Mouse (Mus musculus): ENCODE results near the gene Fam117a.
A peak's percentile ranks its signal among the peaks of the same experiment; 100 is the strongest.

The Fam117a gene

DNA sequence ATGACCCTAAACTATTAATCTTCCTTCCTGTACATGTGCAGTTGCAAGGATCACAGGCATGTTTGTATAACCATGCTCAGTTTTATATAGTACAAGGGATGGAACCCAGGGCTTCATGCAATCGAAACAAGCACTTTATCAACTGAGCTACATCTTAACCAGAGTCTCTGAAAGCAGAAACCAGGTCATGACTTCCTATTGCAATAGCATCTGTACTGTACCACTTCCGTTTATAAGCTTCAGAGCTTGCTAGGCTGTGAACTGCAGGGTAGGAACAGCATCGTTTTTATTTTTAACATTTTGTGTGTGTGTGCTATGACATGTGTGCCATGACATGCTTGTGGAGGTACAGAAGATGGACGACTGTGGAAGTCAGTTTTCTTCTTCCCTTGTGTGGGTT lies 3.6 kb upstream of the Fam117a start:
- peak; percentile 74 for DNase-seq (ENCODE audit: low read depth)

DNA sequence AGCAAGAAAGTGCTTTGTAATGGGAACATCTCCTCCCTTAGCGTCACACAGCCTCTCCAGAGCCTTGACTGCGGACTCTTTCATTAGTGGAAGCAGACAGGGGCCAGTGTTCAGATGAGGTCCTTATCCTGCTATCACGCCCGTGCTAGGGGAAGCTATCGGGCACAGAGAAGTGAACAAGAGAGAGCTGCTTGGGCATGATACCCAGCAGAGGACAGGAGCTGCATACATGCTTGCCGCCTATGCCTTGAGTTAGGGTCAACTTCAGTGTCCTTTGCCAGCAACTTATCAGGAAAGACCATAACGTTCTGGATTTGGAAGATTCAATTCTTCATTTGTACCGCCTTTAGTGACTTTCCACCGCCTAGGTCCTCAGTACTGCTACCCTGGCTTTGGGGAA lies 3.0 kb upstream of the Fam117a start:
- DNase-seq (ENCODE audit: low read depth): no peak

DNA sequence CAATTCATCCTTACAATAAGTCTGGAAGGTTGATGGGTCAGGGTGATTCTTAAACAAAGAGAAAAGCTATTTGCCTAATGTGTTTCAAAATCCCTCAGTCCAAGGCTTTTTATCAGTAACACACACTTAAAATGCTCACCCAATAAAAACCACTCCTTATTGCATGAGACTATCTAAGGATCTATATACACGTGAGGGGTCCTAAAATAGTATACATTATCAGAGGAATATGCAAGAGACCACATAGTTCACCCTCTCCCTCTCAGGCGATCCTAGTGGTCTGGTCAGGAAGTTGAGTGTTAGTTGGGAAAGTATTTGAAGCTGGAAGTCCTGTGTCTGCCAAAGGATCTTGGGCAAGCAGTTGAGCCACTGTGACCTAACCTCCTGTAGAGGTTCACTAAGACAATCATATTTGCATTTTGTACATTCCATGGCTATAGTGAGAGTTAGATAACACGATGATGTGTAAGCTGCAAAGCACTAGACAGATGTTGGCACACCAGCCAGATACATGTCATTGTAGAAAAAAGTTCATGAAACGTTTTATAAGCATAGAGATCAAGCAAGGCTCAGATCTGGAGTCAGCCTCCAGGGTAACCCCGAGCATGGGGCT lies 2.3 kb upstream of the Fam117a start:
- no peak for DNase-seq (ENCODE audit: low read depth)

DNA sequence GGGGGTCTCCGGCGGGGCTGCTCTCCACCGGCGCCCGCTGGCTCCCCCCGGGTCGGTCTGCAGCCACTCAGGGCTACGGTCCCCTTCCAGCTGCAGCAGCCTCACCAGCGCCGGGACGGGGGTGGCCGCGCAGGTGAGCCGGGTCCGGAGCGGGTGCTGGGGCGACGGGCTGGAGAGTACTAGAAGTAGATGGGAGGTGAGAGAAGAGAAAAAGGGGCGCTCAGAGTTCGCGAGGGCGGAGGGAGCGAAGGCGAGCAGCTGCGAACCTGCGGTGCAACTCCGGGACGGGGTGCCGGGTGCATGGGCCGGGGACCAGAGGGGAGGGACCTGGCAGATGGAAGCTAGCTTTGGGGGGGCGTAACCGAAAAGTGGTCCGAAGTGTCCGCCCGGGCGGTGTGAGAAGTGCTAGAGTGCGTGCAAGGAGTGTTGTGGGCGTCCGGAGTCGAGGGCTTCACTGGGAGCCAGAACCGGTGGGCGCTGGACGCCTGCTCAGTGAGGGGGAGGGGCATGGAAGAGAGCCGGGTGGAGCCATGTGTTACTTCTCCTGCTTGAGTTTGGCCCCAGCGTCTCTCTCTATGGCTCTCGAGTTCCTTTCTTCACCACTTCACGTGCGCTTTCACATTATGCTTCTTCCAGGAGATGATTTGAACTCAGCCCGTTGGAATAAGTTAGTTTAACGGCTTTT lies 453 bp downstream of the Fam117a start:
- DNase-seq (ENCODE audit: low read depth): peak; percentile 72

DNA sequence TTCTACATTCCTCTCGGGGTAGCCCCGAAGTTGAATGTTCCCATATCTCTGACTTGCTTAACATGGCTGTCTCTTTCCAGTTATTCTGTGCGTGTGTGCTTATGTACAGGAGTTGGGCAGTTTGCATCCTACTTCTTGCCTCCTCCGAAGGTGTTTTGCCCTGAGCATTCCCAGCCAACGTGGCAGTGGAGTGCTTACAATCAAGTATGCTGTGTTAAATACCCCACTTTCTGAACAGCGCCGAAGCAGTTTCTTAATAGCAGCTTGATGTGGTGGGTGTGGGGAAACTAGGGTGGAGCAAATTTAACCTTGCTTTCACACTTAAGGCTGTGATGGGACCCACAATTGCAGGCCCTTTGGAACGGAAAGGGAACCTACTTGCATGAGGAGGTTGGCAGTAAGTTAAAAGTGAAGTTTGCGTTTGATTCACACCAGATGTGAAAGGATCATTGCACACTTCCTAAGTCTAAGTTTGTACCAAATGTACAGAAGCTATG lies 1.1 kb downstream of the Fam117a start:
- peak; percentile 59 for DNase-seq (ENCODE audit: low read depth)

DNA sequence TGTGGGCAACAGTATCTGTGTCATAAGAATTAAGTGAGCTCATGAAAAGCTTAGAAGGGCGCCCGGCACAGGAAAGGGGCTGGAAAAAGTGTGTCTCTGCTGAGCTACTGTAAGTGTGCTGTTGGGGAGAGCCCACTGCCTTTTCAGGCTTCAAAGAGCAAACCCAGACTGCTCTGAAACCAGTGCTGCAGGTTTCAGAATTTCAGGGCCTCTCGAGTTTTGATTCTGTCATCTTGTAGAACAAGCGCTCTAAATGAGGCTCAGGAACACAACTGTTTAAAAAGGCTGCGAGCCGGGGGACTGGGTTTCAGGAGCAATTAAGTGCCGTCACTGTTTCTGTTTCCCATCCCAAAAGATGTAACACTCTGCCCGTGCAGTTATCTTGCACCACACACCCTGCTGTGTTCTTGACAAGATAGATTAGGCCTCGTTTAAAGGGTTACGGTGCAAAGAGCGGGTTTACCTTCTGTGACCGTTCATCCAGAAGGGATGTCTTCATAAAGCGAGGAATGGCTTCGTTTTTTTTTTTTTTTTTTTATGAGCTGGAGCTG lies 2.7 kb downstream of the Fam117a start:
- peak; percentile 54 for DNase-seq (ENCODE audit: low read depth)

DNA sequence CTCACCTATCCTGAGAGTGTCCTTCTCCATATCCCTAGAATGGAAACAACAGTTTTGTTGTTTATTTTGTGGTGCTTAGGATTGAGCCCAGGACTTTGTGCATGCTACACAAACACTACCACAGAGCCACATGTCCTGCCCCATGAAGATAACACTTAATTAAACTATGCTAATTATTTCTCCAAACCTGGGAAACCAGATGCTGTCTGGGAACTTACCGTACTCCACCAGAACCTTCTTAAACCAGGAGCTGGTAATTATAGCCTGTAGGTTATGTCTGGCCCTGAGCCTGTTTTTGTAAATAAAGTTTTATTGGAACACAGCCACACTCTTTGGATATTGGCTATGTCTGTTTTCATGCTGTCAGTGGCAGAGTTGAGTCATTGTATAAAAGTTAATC lies 3.4 kb downstream of the Fam117a start:
- DNase-seq (ENCODE audit: low read depth): no peak

DNA sequence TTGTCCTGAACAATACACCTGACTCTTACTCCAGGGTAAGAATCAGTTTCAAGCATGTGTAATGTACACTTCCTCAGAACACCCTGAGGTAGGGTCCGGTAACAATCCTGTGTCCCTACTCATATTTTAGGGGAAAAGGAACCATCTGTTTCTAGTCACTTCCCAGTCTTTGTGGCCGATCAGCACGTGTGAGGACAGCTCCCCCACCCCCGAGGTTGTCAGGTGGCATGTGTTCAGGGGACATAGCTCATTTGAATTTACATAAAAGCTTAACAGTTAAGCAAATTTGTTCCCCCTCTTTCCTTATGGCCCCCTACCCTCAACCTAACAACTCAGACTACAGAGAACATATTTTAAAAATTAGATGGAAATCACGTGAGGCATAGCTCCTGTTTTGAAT lies 3.8 kb downstream of the Fam117a start:
- DNase-seq (ENCODE audit: low read depth): no peak

DNA sequence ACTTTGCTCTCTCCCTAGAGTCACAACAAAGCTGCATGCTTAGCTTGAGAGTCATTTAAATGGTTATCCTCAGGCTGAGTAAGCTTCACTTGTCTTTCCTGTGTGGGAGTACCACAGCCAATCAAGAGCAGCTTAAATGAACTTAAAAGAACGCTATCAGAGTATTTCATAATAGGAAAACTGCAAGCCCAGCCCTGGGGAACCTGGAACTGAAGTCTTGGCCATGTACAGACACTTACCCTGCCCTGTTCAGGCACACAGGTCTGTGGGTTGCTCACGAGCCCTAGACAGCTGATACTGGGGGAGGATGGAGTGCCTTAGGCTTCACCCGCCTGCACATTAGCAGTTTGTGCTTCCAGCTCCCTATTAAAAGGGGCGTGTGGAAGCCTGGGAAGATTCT lies 6.4 kb downstream of the Fam117a start:
- no peak for DNase-seq (ENCODE audit: low read depth)

DNA sequence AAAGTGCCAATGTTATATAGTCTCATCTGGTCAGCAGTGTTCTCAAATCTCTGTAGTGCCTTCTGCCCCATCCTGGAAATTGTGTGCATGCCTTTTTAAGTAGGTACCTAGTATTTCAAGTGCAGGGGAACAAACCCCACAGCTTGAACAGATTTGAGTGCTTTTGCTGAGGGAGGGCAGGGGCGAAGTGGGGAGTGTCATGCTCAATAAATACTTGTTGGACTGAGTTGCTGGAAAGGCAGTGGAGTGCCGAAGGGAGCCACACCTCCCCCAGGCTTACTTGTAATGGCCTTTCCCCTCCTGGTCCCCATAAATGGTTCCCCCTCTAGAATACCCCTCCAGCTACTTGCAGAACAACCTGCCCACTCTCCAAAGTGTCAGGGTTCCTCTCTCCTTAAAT lies 7.4 kb downstream of the Fam117a start:
- DNase-seq (ENCODE audit: low read depth): no peak

DNA sequence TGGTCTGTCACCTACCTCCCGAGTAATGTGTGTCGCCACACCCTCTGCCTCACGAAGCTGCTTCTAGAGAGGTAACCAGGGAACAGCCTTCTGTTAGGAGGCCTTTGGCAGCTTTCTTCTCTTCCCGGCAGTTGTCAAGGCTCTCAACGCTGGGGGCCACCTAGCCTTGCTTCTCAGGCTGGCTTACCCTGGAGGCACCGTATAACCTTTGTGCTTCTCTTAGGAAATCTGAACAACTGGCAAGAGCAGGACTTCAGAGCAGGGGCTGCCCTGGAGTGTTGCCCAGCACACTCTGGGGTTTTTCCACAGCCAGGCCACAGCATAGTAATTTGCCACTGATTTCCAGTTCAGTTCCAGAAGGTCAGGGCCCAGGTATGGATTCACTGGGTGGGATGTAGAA lies 13.5 kb downstream of the Fam117a start:
- DNase-seq (ENCODE audit: low read depth): no peak

DNA sequence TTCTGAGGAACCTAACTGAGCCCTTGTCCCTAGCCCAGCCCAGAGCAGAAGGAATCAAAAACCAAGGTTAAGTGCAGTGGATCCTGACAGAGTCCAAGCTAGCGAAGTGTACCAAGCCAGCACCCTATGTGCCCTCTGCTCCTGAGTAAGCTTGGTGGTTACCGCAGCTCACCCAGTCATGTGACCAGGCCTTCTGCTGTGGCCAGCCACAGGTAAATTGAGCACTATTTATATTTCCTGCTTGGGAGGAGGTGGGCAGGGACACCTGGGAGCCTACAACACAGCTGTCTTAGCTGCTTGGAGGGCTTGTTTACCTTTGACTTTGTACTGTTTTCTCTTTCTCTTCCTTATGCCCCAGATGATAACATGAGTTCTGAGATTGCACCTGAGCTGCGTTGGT lies 14.1 kb downstream of the Fam117a start:
- peak; percentile 48 for DNase-seq (ENCODE audit: low read depth)

DNA sequence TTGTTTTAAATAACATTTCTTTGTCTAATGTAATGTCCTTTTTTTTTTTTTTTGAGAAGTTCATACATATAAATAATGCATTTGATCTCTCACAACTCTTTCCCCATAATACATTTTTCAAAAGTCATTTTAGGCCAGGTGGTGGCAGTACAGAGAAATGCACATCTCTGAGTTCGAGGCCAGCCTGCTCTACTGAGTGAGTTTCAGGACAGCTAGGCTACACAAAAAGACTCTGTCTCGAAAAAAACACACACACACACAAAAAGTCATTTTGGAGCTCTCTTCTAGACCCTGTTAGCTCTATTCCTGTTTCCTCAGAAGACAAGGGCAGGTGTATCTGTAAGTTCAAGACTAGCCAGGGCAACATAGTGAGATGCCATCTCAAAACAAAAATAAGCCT lies 15.9 kb downstream of the Fam117a start:
- DNase-seq (ENCODE audit: low read depth): peak; percentile 42

DNA sequence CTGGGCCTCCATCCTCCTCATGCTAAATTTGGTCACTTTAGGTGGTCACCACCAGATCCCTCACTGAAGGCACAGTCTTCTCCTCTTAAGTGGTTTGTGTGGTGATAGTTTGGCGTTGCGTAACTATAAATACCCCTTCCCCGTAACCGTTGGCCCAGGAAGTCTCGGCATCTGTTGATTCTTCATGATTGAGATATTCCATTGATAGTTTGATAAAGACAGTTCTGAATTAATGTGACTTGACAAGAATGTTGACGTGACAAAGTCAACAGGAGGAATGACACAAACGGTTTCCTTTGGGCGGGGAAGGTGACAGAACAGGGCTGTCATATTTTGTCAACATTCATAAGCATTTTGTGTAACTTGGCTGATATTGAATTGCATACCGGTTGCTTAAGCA lies 16.4 kb downstream of the Fam117a start:
- DNase-seq (ENCODE audit: low read depth): peak; percentile 52

DNA sequence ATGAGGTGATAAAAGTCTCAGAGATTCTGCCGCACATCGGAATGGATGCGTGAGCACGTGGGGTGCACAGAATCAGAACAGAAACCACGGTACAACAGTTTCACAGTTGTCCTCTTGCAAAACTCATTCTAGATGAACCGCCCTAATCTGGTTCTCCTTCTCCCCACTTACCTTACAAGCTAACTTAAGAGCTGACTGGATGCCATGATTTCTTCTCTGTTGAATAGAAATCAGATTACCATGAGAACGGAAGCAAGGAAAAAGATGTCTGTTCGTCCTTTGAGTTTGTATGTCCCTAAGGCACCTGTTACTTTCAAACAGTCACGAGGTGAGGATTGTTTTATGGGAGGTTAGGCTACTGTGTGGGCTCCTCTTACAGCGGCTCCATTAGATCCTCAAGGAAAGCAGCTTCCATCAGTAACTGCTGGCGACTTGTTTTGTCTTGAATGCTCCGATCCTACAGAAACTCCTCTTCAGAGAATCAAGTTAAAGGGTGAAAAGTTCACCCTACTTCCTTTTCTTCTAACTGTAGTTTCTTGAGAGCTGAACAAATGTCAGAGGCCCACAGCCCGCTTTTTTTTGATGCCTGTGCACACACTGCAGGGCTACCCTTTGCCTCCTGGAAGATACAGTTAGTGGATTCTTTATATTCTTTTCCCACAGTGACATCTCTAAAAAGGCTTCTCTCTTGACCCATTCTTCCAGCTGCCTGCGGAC lies 17.6 kb downstream of the Fam117a start:
- peak; percentile 56 for DNase-seq (ENCODE audit: low read depth)

DNA sequence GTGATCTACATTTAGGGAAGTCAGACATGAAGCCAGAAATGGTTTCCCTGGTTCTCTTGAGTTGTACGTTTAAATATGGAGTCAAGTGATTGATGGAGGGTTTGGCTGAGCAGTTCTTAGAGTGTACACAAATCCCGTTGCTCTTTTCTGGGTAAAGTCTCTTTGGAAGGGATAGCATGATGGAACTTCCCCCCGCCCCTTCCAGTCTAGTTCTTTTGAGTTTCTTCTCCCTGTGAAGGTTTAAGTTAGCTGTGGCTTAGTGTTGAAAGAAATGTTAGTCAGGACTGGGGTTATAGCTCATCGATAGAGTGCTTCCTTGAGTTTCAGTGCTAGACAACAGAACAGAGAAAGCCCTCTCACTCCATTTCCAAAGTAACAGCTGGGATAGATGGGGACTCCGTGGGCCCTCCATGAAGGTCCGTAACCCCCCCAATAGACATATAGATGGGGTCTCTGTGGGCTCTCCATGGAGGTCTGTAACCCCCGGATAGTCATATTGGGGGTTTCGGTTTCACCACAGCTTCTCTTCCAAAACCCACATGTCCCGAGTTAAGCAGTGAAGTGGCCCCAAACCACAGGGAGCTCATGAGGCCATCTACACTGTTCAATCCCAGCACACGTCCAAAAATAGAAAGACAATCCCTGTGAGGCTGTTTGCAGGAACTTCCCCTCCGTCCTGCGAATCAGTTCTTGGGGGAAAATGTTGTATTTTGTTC lies 18.3 kb downstream of the Fam117a start:
- DNase-seq (ENCODE audit: low read depth): no peak

DNA sequence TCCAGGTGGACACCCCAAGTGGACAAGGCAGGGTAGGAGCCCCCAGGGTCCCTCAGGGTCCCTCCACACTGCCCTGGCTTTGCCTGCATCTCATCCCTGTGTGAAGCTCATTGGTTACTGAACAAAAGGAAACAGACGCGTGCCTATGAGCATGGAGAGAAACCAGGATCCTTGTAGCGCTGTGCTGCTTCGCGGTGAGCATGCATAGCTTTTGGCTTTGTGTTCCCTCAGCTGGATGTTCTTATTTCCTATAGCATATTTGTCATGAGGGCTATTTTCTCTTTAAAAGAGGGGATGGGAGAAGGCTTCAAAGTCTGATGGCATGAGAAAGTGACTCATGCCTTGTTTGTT lies 18.8 kb downstream of the Fam117a start:
- peak; percentile 47 for DNase-seq (ENCODE audit: low read depth)

DNA sequence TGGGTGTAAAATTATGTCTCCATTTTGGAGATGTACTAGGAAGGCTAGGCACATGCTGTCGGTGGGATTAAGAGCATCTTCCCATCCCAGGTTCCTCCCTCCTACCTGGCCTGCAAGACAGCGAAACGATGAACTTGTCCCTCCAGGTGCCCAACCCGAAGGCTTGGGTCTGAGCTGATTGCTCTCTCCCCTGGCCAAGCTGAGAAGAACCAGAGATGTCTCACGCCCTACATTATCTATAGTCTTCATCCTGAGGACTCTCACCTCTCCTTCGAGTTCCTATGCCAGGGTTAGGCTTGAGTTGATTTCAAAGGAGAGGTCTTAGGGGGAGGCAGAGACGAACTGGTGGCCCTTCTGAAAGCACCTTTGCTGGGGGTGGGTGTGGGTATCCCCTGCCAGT lies 19.2 kb downstream of the Fam117a start:
- DNase-seq (ENCODE audit: low read depth): no peak

DNA sequence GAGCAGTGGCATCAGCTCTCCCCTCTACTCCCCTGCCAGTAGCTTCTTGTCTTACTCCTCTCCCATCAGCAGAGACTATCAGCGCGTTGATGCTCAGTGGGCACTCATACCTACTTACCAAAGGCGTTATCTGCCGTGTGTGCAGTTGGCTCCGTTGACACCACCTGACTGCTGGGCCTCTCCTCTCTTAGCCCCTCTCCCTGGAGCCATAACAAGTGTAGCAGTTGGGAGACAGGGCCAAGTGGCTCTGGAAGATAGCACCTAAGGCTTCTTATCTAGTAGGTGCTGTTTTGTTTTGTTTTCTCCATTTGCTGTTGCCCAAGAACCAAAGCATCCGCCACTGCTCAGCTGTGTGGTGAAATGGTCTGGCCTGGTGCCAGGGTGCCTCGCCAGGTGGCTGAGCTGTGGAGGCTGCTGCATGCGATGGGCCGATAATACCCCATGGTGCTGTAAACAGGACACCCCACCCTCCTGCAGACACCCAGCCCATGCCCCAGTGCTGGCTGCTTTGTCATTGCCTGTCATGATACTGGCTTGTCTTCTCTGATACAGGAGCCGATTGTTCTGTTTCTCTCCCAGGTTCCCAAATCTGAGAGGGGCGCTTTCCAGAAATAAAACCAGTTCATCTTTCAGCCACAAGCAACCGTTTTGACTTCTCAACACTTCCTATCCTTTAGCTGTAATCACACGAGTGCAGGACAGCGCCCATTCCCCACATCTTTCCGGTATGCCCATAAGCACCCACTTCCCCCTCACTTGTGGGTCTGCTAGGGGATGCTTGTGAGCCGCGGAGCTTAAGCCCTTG lies 19.9 kb downstream of the Fam117a start:
- peak; percentile 93 for DNase-seq (ENCODE audit: low read depth)

DNA sequence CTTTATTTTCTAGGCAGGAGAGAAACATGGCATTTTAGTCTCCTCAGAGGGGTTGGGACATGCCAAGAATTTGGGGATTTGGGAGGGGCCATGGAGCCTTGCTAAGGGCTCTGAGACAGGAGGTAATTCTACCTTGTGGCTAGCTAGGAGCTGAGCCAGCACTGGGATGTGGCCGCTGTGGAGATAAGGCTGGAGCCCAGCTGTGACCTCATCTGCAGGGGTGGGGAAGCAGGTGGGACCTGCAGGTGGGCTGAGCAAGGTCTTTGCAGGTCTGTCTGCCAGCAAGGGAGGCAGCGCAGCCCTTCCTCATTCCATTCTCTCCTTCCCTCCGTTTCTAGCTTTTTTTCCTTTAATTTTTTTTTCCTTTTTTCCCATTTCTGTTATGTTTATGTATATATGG lies 21.4 kb downstream of the Fam117a start:
- no peak for DNase-seq (ENCODE audit: low read depth)

DNA sequence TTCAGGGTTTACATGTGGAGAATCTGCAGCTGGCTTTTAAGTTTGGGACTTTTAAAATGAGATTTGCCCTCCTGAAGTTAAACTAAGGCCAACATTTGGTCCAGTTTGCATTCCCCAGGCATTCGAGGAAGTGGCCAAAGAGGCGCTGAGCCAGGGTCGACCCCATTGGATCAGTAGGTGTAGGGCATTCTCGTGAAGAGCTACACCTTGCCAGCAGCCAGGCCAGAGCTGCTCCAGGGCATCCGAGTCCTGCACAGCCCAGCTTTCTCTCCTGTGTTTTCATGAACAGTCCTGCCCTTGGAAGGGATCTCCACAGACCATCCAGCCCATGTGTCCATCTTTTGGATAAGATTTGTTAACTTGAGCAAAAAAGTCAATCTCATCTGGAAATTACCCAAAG lies 27.6 kb downstream of the Fam117a start:
- no peak for DNase-seq (ENCODE audit: low read depth)

DNA sequence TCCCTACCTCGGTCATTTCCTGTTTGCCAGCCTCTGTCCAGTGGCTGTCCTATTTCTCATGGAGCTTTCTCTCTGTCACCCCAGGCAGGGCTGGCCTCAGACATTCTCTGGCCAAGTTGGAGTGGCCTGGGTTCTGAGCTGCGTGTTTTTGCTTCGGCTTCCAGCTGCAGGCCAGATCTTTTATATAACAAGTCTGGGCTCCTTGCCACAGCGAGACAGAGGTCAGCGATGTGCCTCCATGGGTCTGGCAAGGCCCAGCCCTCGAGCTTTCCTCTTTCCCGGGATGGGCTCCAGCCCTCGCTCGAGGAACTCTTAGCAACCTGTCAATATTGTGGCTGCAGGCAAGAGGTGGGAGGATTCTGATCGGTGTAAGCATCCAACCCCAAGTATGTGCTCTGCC lies 28.8 kb downstream of the Fam117a start:
- no peak for DNase-seq (ENCODE audit: low read depth)

Measured in naive thymus-derived CD4-positive, alpha-beta T cell, adult 2 months (primary cell).